ENCODE assay signal across 14 mouse cellular contexts in the genomic region with DNA sequence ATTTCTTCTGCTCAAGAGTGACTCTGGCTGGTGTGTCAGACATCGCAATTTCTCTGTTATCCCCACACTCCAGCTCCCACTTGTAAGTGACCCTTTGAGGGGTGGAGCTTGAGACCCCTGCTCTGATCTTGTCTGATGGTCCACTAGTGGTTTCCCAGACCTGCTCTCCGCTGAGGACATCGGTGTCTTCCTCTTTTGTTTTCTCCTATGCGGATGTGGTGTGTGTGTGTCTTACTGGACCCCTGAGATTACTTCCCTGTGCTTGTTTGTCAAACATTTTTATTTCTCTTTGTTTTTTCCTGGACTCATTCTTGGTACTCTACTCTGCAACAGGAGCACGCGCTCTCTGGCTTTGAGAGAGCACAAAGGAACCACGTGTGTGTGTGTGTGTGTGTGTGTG.
"Had no signal": no experiment of that assay in that cellular context is flagged by ENCODE, and none has a peak within 500 bp of the region (broad histone marks: within the 10 kb centered on the region; RNA-seq: fewer than 3 reads in every experiment).

No protein-coding gene starts in this region.

- H3K27me3 ChIP-seq: limb, embryonic 12.5 days; liver, embryonic 13.5 days; neural tube, embryonic 12.5 days; stomach, embryonic 15.5 days had no signal

- DNase-seq: kidney, adult 8-10 months; liver; liver, embryonic 13.5 days; liver, postnatal 0 days; lung, postnatal 36 days; midbrain, embryonic 14.5 days; retina, postnatal 1 day; right cerebral cortex, postnatal 4 days; thymus, adult 2 months; thymus, postnatal 25 days had no signal

- H3K4me3 ChIP-seq: limb, embryonic 12.5 days; liver, embryonic 13.5 days; neural tube, embryonic 12.5 days; stomach, embryonic 15.5 days had no signal

- H3K4me2 ChIP-seq: limb, embryonic 12.5 days; liver, embryonic 13.5 days; neural tube, embryonic 12.5 days; stomach, embryonic 15.5 days had no signal

- H3K36me3 ChIP-seq: limb, embryonic 12.5 days; liver, embryonic 13.5 days; neural tube, embryonic 12.5 days; stomach, embryonic 15.5 days had no signal

- H3K9ac ChIP-seq: limb, embryonic 12.5 days; liver, embryonic 13.5 days; liver, postnatal 0 days; neural tube, embryonic 12.5 days; stomach, embryonic 15.5 days had no signal

- H3K27ac ChIP-seq: limb, embryonic 12.5 days; liver, embryonic 13.5 days; neural tube, embryonic 12.5 days; stomach, embryonic 15.5 days had no signal

- H3K9me3 ChIP-seq: limb, embryonic 12.5 days; liver, embryonic 13.5 days; neural tube, embryonic 12.5 days; stomach, embryonic 15.5 days had no signal

- H3K4me1 ChIP-seq: liver, embryonic 13.5 days; neural tube, embryonic 12.5 days; stomach, embryonic 15.5 days had no signal

- ATAC-seq: intestine, embryonic 16.5 days; liver, postnatal 0 days had no signal
